19 mouse cellular contexts compared by ENCODE assay signal in the genomic region with DNA sequence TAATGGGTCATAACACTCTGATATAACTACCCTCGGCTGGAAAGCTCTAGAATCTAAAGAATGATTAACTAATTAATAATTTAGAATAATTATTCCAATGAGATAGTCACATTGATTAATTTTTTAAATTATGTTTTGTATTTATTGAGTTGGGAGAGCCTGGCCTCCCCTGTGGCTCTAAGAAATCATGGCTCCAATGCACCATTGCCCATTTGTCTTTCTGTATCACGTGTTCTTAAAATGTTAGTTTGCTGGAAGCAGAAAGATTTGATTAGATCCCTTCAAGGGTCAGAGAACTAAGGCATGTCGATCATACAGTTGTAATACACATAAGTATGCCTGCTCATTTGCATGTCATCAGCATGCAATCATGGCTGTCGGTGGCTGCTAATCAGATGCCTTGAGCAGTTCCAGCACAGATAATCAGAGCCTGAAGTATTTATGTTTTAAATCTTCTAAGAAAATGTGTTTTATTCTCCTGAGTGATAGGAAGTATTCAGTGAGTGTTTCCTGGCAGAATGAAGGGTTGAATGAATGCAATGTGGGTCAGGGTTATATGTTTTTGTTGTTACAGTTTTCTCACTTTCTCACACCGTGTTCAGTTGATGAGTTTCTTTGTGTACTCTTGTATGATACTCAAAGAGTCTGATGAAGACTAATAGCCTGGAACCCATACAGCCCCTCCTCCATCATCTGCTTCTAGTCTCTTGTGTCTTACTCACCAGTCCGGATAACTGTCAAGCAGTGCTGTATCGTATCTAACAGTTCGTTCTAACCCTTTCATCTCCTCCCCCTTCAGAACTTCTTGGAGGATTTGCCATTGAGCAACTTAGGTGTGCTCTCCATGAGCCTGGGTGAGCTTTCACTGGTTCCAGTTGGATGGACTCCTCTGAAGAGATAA.
DNase-seq lines count a peak whose midpoint lies in the region; ATAC-seq and TF ChIP-seq lines count a peak whose summit lies in the region.
"Had no signal": no experiment of that assay in that cellular context is flagged by ENCODE, and none has a peak within 500 bp of the region (broad histone marks: within the 10 kb centered on the region; RNA-seq: fewer than 3 reads in every experiment).

No protein-coding gene starts in this region.

- no peak overlapping the region for H3K4me2 ChIP-seq in hindbrain, embryonic 12.5 days (replicated peaks)
- H3K4me2 ChIP-seq in hindbrain, embryonic 14.5 days (replicated peaks) = no peak overlapping the region
- H3K4me2 ChIP-seq in midbrain, postnatal 0 days (ENCODE audit: low read depth, low read length, poor library complexity, severe bottlenecking) = no peak overlapping the region
- H3K4me2 ChIP-seq: embryonic facial prominence, embryonic 15.5 days; heart, embryonic 15.5 days; intestine, embryonic 15.5 days; midbrain, embryonic 12.5 days had no signal

- H3K4me1 ChIP-seq in hindbrain, embryonic 12.5 days = no peaks in the 10 kb centered on the region
- H3K4me1 ChIP-seq in hindbrain, embryonic 10.5 days (replicated peaks) = no peaks in the 10 kb centered on the region
- H3K4me1 ChIP-seq in hindbrain, embryonic 14.5 days (replicated peaks; ENCODE audit: control insufficient read depth, insufficient read depth, low read length) = peaks cover 5% of the 10 kb centered on the region; the same call in 1 of the 2 replicates
- no peaks in the 10 kb centered on the region for H3K4me1 ChIP-seq in midbrain, postnatal 0 days (ENCODE audit: insufficient read depth, low read length)
- H3K4me1 ChIP-seq: intestine, embryonic 15.5 days; midbrain, embryonic 12.5 days had no signal

- no peak for TF ChIP-seq POLR2A in brain, embryonic 14.5 days (IDR thresholded peaks at IDR 0.05; ENCODE audit: borderline replicate concordance, extremely low read depth, insufficient read depth, insufficient read length, poor library complexity, severe bottlenecking)

- H3K36me3 ChIP-seq in hindbrain, embryonic 12.5 days = no peaks in the 10 kb centered on the region
- H3K36me3 ChIP-seq in hindbrain, embryonic 10.5 days = no peaks in the 10 kb centered on the region
- no peaks in the 10 kb centered on the region for H3K36me3 ChIP-seq in hindbrain, embryonic 14.5 days (replicated peaks; ENCODE audit: control insufficient read depth, insufficient read depth)
- no peaks in the 10 kb centered on the region for H3K36me3 ChIP-seq in midbrain, postnatal 0 days (ENCODE audit: insufficient read depth, low read length)
- H3K36me3 ChIP-seq: embryonic facial prominence, embryonic 15.5 days; heart, embryonic 15.5 days; intestine, embryonic 15.5 days; midbrain, embryonic 12.5 days had no signal

- no peak for TF ChIP-seq CTCF in brain, embryonic 14.5 days (IDR thresholded peaks at IDR 0.05; ENCODE audit: borderline replicate concordance, extremely low read depth, insufficient read depth, insufficient read length)
- no peak for TF ChIP-seq CTCF in midbrain, postnatal 0 days (IDR thresholded peaks at IDR 0.05)

- intact Hi-C loops in gastrocnemius, postnatal 14 days (cut with DNase I; ENCODE audit: low total_unique reads) = no loop called here

- DNase-seq in hindbrain, embryonic 10.5 days (ENCODE audit: low spot score) = no peak
- peak; percentile 64 for DNase-seq in brain, embryonic 14.5 days (ENCODE audit: low read depth)
- no peak for DNase-seq in hindbrain, embryonic 14.5 days (ENCODE audit: low spot score)
- DNase-seq in midbrain, postnatal 0 days (ENCODE audit: low spot score) = no peak
- no peak for DNase-seq in gastrocnemius, postnatal 14 days
- no peak for DNase-seq in layer of hippocampus, postnatal 36 days
- DNase-seq: adrenal gland, postnatal 25 days; cerebellum, adult 9-10 months; gastrocnemius, postnatal 36 days; heart, postnatal 4 days; kidney, adult 8-10 months; kidney, postnatal 10 days; thymus, postnatal 14 days had no signal

- 70% methylated on average over 8 of the region's 8 CpGs for WGBS in hindbrain, embryonic 12.5 days
- WGBS in hindbrain, embryonic 10.5 days = 90% methylated on average over 8 of the region's 8 CpGs
- WGBS in hindbrain, embryonic 14.5 days = 55% methylated on average over 8 of the region's 8 CpGs
- 63% methylated on average over 8 of the region's 8 CpGs for WGBS in midbrain, postnatal 0 days

- no peak overlapping the region for H3K9ac ChIP-seq in hindbrain, embryonic 12.5 days
- H3K9ac ChIP-seq in hindbrain, embryonic 14.5 days = no peak overlapping the region
- H3K9ac ChIP-seq in midbrain, postnatal 0 days (replicated peaks; ENCODE audit: low read length, poor library complexity, severe bottlenecking) = no peak overlapping the region
- H3K9ac ChIP-seq: embryonic facial prominence, embryonic 15.5 days; heart, embryonic 15.5 days; intestine, embryonic 15.5 days; midbrain, embryonic 12.5 days had no signal

- no peak overlapping the region for H3K4me3 ChIP-seq in hindbrain, embryonic 12.5 days
- H3K4me3 ChIP-seq in hindbrain, embryonic 10.5 days = no peak overlapping the region
- no peak overlapping the region for H3K4me3 ChIP-seq in hindbrain, embryonic 14.5 days (replicated peaks; ENCODE audit: low read length)
- H3K4me3 ChIP-seq in midbrain, postnatal 0 days (ENCODE audit: low read depth, low read length) = no peak overlapping the region
- H3K4me3 ChIP-seq: embryonic facial prominence, embryonic 15.5 days; heart, embryonic 15.5 days; intestine, embryonic 15.5 days; midbrain, embryonic 12.5 days had no signal

- no peaks in the 10 kb centered on the region for H3K27me3 ChIP-seq in hindbrain, embryonic 12.5 days
- no peaks in the 10 kb centered on the region for H3K27me3 ChIP-seq in hindbrain, embryonic 10.5 days (ENCODE audit: insufficient read depth, poor library complexity, severe bottlenecking)
- H3K27me3 ChIP-seq in hindbrain, embryonic 14.5 days (ENCODE audit: control insufficient read depth, insufficient read depth, low read length) = no peaks in the 10 kb centered on the region
- no peaks in the 10 kb centered on the region for H3K27me3 ChIP-seq in midbrain, postnatal 0 days (ENCODE audit: insufficient read depth, low read length)
- H3K27me3 ChIP-seq: embryonic facial prominence, embryonic 15.5 days; heart, embryonic 15.5 days; intestine, embryonic 15.5 days; midbrain, embryonic 12.5 days had no signal

- no peak overlapping the region for H3K27ac ChIP-seq in hindbrain, embryonic 12.5 days
- H3K27ac ChIP-seq in hindbrain, embryonic 10.5 days = no peak overlapping the region
- H3K27ac ChIP-seq in hindbrain, embryonic 14.5 days = 0 out of 2 replicates have a peak overlapping the region, but pooled peaks have one; percentile 23
- no peak overlapping the region for H3K27ac ChIP-seq in midbrain, postnatal 0 days (ENCODE audit: low read depth, low read length)
- H3K27ac ChIP-seq: embryonic facial prominence, embryonic 15.5 days; heart, embryonic 15.5 days; intestine, embryonic 15.5 days; midbrain, embryonic 12.5 days had no signal

- H3K9me3 ChIP-seq in hindbrain, embryonic 12.5 days (replicated peaks) = no peaks in the 10 kb centered on the region
- H3K9me3 ChIP-seq in hindbrain, embryonic 10.5 days = no peaks in the 10 kb centered on the region
- no peaks in the 10 kb centered on the region for H3K9me3 ChIP-seq in hindbrain, embryonic 14.5 days (ENCODE audit: control insufficient read depth, low read length)
- no peaks in the 10 kb centered on the region for H3K9me3 ChIP-seq in midbrain, postnatal 0 days (ENCODE audit: low read length)
- H3K9me3 ChIP-seq: embryonic facial prominence, embryonic 15.5 days; heart, embryonic 15.5 days; intestine, embryonic 15.5 days; midbrain, embryonic 12.5 days had no signal

- ATAC-seq in hindbrain, embryonic 12.5 days (ENCODE audit: low FRiP score) = peak; percentile 59; the same call in 1 of the 2 replicates
- peak; percentile 71 for ATAC-seq in hindbrain, embryonic 14.5 days (ENCODE audit: low FRiP score)
- ATAC-seq in midbrain, postnatal 0 days (ENCODE audit: low FRiP score) = 0 out of 2 replicates have a peak, but pooled peaks have one; percentile 32
- ATAC-seq: intestine, embryonic 15.5 days; lung, postnatal 0 days had no signal
